Mouse (Mus musculus) heart, adult 2 months (tissue): Measurements from ENCODE around the gene Cnn2. TPM values are rescaled to one million over a fixed set of nuclear protein-coding genes. Genes with fewer than 3 reads are reported as not detected.

Experiments
- DNase-seq, 2 experiments: peaks; one replicate each; pipeline ENCODE4 v3.0.0; 2021
- H3K27ac ChIP-seq: fragments of 200-600 bp; 2 replicates; pipeline ENCODE4 v1.8.1; 2022
- H3K27me3 ChIP-seq: fragments of 200-500 bp; 2 replicates; pipeline ENCODE4 v1.6.1; 2012; ENCODE audit warnings: mild to moderate bottlenecking, low read length, inconsistent platforms, mixed read lengths; ENCODE audit not compliant: control insufficient read depth, insufficient read depth
- H3K36me3 ChIP-seq: fragments of 200-500 bp; 2 replicates; pipeline ENCODE4 v1.6.1; 2012; ENCODE audit warnings: low read length, inconsistent platforms; ENCODE audit not compliant: control insufficient read depth, insufficient read depth
- H3K4me1 ChIP-seq: fragments of 200-500 bp; 2 replicates; pipeline ENCODE4 v1.6.1; 2011; ENCODE audit warnings: low read length; ENCODE audit not compliant: control insufficient read depth, insufficient read depth
- H3K4me3 ChIP-seq: fragments of 200-600 bp; 2 replicates; pipeline ENCODE4 v1.8.1; 2022
- H3K79me2 ChIP-seq: fragments of 200-500 bp; replicated peaks from 2 replicates; pipeline ENCODE4 v1.6.1; 2012; ENCODE audit warnings: mild to moderate bottlenecking, inconsistent platforms, low read length, moderate library complexity, mixed read lengths; ENCODE audit not compliant: control insufficient read depth, insufficient read depth
- H3K9ac ChIP-seq: fragments of 200-500 bp; 2 replicates; pipeline ENCODE4 v1.6.1; 2012; ENCODE audit warnings: low read depth, mild to moderate bottlenecking, control low read depth, inconsistent platforms, low read length, mixed read lengths
- CTCF ChIP-seq: fragments of 200-600 bp; IDR thresholded peaks from 2 replicates; pipeline ENCODE4 v1.8.1; 2022; ENCODE audit warnings: antibody characterized with exemption, mild to moderate bottlenecking, moderate library complexity
- EP300 ChIP-seq: fragments of 200-500 bp; IDR thresholded peaks from 2 replicates; pipeline ENCODE4 v1.6.1; 2011; ENCODE audit warnings: low read depth, low read length, control low read depth; ENCODE audit not compliant: insufficient read depth
- POLR2A ChIP-seq: fragments of 200-500 bp; IDR thresholded peaks from 2 replicates; pipeline ENCODE4 v1.6.1; 2011; ENCODE audit warnings: mild to moderate bottlenecking, low read depth, low read length, control low read depth; ENCODE audit not compliant: insufficient read depth
- WGBS: fragments of 180-500 bp; shearing (Covaris S2); methylation state at CpG from one replicate; pipeline ENCODE4 v1.1.7; 2018; 5-methylcytosine and 5-hydroxymethylcytosine counted together
- intact Hi-C: fragments of 180-260 bp; cut with DNase I; formaldehyde crosslinking; loops from one replicate; pipeline ENCODE4 v1.15.1; 2025
- polyA plus RNA-seq: library from polyadenylated mRNA; depleted of rRNA; stranded (reverse); fragments of >200 nt; gene quantifications from 2 replicates; pipeline ENCODE4 v1.2.3, GENCODE M21; 2012
- total RNA-seq, 2 experiments: library from RNA; stranded (reverse); gene quantifications; 2 replicates each; pipeline ENCODE4 v1.2.3; 2021

Cnn2 gene
- total and polyA plus RNA-seq, 3 experiments: 30.2 to 52.5 (median 39.3) TPM

DNA sequence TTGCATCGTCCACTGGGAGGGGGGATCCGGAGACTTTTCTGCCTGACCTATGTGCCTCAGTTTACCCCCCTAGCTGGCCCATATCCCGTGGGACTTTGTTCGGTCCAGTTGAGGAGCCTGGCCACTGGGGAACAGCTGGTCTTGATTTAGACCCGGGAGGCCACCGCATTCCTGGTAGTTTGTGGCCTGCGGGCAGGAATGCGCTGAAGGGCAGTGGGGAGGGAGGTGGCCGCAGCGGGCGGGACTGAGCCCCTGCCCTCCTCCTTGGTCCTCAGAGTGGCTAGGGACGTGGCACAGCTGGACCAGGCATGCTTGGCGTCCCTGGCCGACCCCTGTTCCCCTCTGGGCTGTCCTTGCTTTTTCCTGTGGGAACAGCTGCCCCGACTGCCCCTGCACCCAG, 1.5 kb downstream of the Cnn2 start:
- peak overlapping the region; percentile 26 for H3K27ac ChIP-seq
- WGBS: 19% methylated on average over 15 of the region's 15 CpGs
- H3K79me2 ChIP-seq: no peaks in the 10 kb centered on the region; the same call in 1 of the 2 replicates
- H3K4me3 ChIP-seq: no peak overlapping the region
- H3K4me1 ChIP-seq: peaks cover 17% of the 10 kb centered on the region
- intact Hi-C loops: loop anchor here (2.0 to 10.0 kb wide), 3 partner anchors 49 to 275 kb away; partner anchors contain the start of genes Dazap1, Gamt and Polr2e
- no peak for TF ChIP-seq CTCF
- TF ChIP-seq POLR2A: no peak
- TF ChIP-seq EP300: no peak
- H3K9ac ChIP-seq: peak overlapping the region; percentile 39
- no peaks in the 10 kb centered on the region for H3K27me3 ChIP-seq
- no peaks in the 10 kb centered on the region for H3K36me3 ChIP-seq
- DNase-seq: no peak

DNA sequence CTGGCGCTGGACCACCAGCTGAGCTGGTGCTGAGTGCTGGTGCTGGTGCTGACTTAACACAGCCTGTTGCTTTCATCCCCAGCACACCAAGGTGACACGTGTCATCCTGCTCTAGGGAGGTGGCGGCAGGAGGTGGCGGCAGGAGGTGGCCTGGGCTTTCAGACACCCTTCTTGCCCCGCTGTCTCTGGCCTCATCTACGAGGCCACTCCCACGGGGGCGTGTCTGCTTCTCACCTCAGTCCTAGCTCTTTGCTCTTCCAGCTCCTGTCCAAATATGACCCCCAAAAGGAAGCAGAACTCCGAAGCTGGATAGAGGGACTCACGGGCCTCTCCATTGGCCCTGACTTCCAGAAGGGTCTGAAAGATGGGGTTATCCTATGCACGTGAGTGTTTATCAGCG, 2.7 kb downstream of the Cnn2 start:
- DNase-seq: no peak
- H3K4me3 ChIP-seq: no peak overlapping the region
- intact Hi-C loops: no loop called here
- no peak overlapping the region for H3K9ac ChIP-seq
- TF ChIP-seq POLR2A: no peak
- TF ChIP-seq CTCF: no peak
- no peak for TF ChIP-seq EP300
- no peak overlapping the region for H3K27ac ChIP-seq
- WGBS: 76% methylated on average over 12 of the region's 12 CpGs
- no peaks in the 10 kb centered on the region; the same call in 1 of the 2 replicates for H3K79me2 ChIP-seq
- no peaks in the 10 kb centered on the region for H3K36me3 ChIP-seq
- H3K27me3 ChIP-seq: no peaks in the 10 kb centered on the region
- H3K4me1 ChIP-seq: peaks cover 15% of the 10 kb centered on the region

DNA sequence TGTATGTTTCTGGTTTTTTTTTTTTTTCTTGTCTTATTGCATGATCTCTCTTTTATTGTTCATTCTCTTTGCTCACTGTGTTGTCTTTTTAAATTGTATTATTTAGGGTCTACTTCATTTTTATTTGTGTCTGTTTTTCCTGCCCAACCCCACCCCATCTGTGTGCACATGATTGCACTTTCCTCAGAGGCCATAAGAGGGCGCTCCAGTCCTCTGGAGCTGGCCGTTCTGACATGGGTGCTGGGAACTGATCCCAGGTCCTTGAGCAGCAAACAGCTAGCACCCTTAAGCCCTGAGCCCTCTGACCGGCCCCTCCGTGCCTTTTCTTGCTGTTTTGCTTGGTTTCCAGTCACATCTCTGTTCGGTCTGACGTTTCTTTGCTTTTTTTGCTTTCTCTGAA, 3.2 kb downstream of the Cnn2 start:
- TF ChIP-seq POLR2A (no peak), CTCF (peak; percentile 49), EP300 (no peak)
- 94% methylated on average over 6 of the region's 6 CpGs for WGBS
- Histone ChIP-seq H3K4me1 (peaks cover 14% of the 10 kb centered on the region), H3K27me3 (no peaks in the 10 kb centered on the region), H3K27ac (no peak overlapping the region), H3K9ac (no peak overlapping the region), H3K4me3 (no peak overlapping the region), H3K36me3 (no peaks in the 10 kb centered on the region), H3K79me2 (no peaks in the 10 kb centered on the region; the same call in 1 of the 2 replicates)
- intact Hi-C loops: no loop called here
- DNase-seq: no peak

DNA sequence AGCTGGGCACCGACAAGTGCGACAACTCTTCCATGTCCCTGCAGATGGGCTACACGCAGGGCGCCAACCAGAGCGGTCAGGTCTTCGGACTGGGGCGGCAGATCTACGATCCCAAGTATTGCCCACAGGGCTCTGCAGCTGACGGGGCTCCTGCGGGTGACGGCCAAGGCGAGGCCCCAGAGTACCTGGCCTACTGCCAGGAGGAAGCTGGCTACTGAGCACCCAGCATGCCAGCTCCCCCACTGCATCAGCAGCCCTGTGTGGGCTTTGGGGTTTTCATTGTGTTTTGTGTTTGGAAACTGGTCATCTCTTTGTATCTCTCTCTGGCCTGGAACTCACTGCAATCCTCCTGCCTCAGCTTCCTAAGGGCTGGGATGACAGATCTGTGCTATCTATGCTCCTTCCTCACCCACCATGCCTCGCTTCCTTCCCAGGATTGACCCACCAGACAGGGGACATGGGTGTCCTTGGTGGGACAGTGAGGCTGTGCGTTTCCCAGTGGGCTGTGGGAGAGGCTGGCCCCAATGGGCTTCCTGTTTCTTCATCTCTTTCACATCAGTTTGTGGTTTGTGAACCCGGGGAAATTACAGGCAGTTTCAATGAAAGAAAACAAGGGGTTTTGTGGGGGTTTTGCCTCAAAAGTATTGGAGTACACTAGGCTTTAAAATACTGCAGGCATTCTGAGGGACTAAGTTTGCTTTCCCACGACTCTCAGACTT, 6.2 kb downstream of the Cnn2 start:
- H3K36me3 ChIP-seq: no peaks in the 10 kb centered on the region
- intact Hi-C loops: no loop called here

DNA sequence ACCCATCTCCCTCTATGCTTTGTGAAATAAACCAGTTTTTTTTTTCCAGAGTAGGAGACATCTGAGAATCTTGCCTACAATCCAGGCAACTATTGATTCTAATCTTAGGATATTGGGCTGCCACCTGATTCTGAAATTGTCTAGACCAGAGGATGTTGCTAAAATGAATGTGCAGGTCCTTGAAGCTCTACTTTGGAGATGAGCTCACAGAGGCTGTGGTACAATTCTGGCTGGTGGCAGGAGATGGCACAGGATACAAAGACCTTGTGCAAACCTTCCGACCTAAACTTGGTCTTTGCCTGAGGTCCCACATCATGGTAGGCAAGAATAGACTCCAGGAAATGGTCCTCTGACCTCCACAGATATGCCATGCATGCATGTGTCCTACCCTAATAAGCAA, 7.3 kb downstream of the Cnn2 start:
- no peaks in the 10 kb centered on the region for H3K36me3 ChIP-seq
- no peaks in the 10 kb centered on the region for H3K27me3 ChIP-seq
- peaks cover 3% of the 10 kb centered on the region; the same call in 1 of the 2 replicates for H3K4me1 ChIP-seq
- no peak for DNase-seq
- no peaks in the 10 kb centered on the region for H3K79me2 ChIP-seq
- no peak overlapping the region for H3K4me3 ChIP-seq
- no peak overlapping the region for H3K9ac ChIP-seq
- peak overlapping the region; percentile 30; the same call in 1 of the 2 replicates for H3K27ac ChIP-seq
- intact Hi-C loops: loop anchor here (2.0 kb wide), 2 partner anchors 43 to 69 kb away; partner anchors contain the start of genes Arid3a and Polr2e
- 53% methylated on average over 1 of the region's 1 CpGs for WGBS
- no peak for TF ChIP-seq CTCF
- no peak for TF ChIP-seq EP300
- no peak for TF ChIP-seq POLR2A

More for the DNA sequence above, 6.2 kb downstream of the Cnn2 start:
- peak in 1 of 2 experiments; percentile 65 for DNase-seq
- no peak overlapping the region for H3K9ac ChIP-seq
- H3K27me3 ChIP-seq: no peaks in the 10 kb centered on the region
- no peak overlapping the region for H3K4me3 ChIP-seq
- H3K27ac ChIP-seq: no peak overlapping the region
- WGBS: 73% methylated on average over 16 of the region's 16 CpGs
- peaks cover 3% of the 10 kb centered on the region for H3K4me1 ChIP-seq
- no peak for TF ChIP-seq EP300
- TF ChIP-seq POLR2A: no peak
- no peak for TF ChIP-seq CTCF
- H3K79me2 ChIP-seq: no peaks in the 10 kb centered on the region
